Mouse (Mus musculus) hindbrain, embryonic 10.5 days (tissue): ENCODE data around the gene Abl1. TPM values are rescaled to one million over a fixed set of nuclear protein-coding genes. Genes with fewer than 3 reads are reported as not detected.

ENCODE experiments used
- DNase-seq: peaks from one replicate; pipeline ENCODE4 v3.0.0-alpha.2; 2017; ENCODE audit warnings: low spot score
- H3K27ac ChIP-seq: fragments of 300-500 bp; sonication (generic); 2 replicates; pipeline ENCODE4 v1.5.1; 2016; ENCODE audit warnings: mild to moderate bottlenecking, moderate library complexity
- H3K27me3 ChIP-seq: fragments of 300-500 bp; sonication (generic); 2 replicates; pipeline ENCODE4 v1.6.1; 2016; ENCODE audit warnings: mild to moderate bottlenecking; ENCODE audit not compliant: poor library complexity, insufficient read depth, severe bottlenecking
- H3K36me3 ChIP-seq: fragments of 300-500 bp; sonication (generic); 2 replicates; pipeline ENCODE4 v1.6.1; 2016; ENCODE audit warnings: mild to moderate bottlenecking, moderate library complexity
- H3K4me1 ChIP-seq: fragments of 300-500 bp; sonication (generic); replicated peaks from 2 replicates; pipeline ENCODE4 v1.6.1; 2016; ENCODE audit warnings: mild to moderate bottlenecking
- H3K4me3 ChIP-seq: fragments of 300-500 bp; sonication (generic); 2 replicates; pipeline ENCODE4 v1.5.1; 2016; ENCODE audit warnings: mild to moderate bottlenecking, moderate library complexity
- H3K9me3 ChIP-seq: fragments of 300-500 bp; sonication (generic); 2 replicates; pipeline ENCODE4 v1.6.1; 2016; ENCODE audit warnings: mild to moderate bottlenecking, moderate library complexity
- WGBS: fragments of 180-500 bp; shearing (Covaris S2); methylation state at CpG from one replicate; pipeline ENCODE4 v1.1.7; 2016; 5-methylcytosine and 5-hydroxymethylcytosine counted together
- polyA plus RNA-seq: library from polyadenylated mRNA; unstranded; fragments of >200 nt; fragmentation: Nextera tagmentation; extraction: Ambion mirVana; gene quantifications from 2 replicates; pipeline ENCODE4 v1.2.1, GENCODE M21; 2016

Gene Abl1
- polyA plus RNA-seq, 1 experiment from 2014 or later = 43.9 TPM

DNA sequence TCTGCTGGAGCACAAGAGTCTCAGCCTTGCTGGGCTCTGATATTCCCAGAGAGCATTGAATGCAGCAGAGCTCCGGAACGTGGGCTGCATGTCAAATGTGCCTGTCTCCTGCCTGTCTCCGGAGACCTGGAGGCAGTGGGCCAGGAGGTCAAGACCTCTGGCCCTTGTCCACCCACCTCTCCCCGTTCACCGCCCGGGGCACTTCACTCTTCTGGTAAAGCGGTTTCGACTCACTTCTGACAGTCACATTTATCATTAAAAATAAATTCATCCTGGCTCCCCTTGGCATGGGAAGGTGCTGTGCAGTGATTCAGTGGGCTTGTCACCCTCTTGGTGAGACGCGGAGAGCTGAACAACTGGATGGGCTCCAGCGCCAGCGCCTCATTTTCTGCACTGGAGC, 162.0 kb downstream of the Abl1 start:
- peaks cover 70% of the 10 kb centered on the region for H3K4me1 ChIP-seq
- DNase-seq = peak; percentile 62
- H3K9me3 ChIP-seq = no peaks in the 10 kb centered on the region
- peaks cover 38% of the 10 kb centered on the region for H3K27me3 ChIP-seq
- no peak overlapping the region for H3K27ac ChIP-seq
- no peaks in the 10 kb centered on the region for H3K36me3 ChIP-seq
- 26% methylated on average over 12 of the region's 12 CpGs for WGBS
- no peak overlapping the region for H3K4me3 ChIP-seq

Other genes with a start within 250 kb of the Abl1 start
- 11.8 and 15.0 TPM in 2 replicates for gene Ass1, start 218.2 kb upstream of the Abl1 start, polyA plus RNA-seq
- gene Fubp3, start 115.7 kb upstream of the Abl1 start, polyA plus RNA-seq = 60.6 and 88.6 TPM in 2 replicates
- 3.8 and 8.1 TPM in 2 replicates for gene Prdm12, start 48.3 kb upstream of the Abl1 start, polyA plus RNA-seq
- gene Exosc2, start 17.7 kb upstream of the Abl1 start, polyA plus RNA-seq = 77.9 and 102 TPM in 2 replicates
- 0.12 and 0.20 TPM in 2 replicates for gene Qrfp, start 122.2 kb downstream of the Abl1 start, polyA plus RNA-seq
- gene Fibcd1, start 157.6 kb downstream of the Abl1 start, polyA plus RNA-seq = 0.60 and 2.0 TPM in 2 replicates
- 8.4 and 8.6 TPM in 2 replicates for gene Lamc3, start 198.9 kb downstream of the Abl1 start, polyA plus RNA-seq